Mouse (Mus musculus) heart, adult 8-10 months (tissue): ENCODE data around the gene Gdi1. TPM values are rescaled to one million over a fixed set of nuclear protein-coding genes. Genes with fewer than 3 reads are reported as not detected.
"Not testable (repeated sequence)": the region's sequence is repeated elsewhere in the genome, so short reads cannot be mapped to it uniquely, and the experiment has no call there.

Experiments
- DNase-seq: peaks from one replicate; pipeline ENCODE4 v3.0.0; 2022; ENCODE audit warnings: low spot score
- microRNA-seq: library from miRNA; unstranded; fragments of <30 nt; microRNA quantifications from one replicate; pipeline ENCODE4 v1.2.0, GENCODE M21; 2022
- total RNA-seq, 4 experiments: library from RNA; stranded (reverse); gene quantifications; 2 replicates each; pipeline ENCODE4 v1.2.4; 2022

Gene Gdi1
- total RNA-seq, 4 experiments from 2014 or later, result 55.5 to 80.4 (median 71.0) TPM

DNA sequence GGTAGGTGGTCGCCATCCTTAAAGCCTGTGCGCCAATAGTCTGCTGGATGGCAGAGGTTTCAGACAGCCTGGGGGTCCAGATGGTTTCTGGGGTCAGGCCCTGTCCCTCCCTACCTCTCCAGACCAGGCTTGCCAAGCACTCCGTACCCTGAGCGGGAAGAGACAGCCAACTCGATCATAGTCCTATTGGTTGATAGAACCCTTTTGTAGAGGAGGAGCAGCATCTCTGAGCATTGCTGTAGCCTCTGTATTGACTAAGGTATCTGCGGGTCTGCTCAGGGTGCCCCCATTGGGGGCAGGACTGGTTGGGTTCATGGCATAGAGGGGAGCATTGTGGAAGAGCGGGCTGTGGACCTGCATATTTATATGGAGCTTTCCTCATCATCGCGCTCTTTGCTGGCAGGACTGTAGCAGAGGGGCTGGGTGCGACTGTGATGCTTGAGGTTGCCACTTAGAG is 24.4 kb downstream of the Gdi1 start:
- DNase-seq, result no peak

DNA sequence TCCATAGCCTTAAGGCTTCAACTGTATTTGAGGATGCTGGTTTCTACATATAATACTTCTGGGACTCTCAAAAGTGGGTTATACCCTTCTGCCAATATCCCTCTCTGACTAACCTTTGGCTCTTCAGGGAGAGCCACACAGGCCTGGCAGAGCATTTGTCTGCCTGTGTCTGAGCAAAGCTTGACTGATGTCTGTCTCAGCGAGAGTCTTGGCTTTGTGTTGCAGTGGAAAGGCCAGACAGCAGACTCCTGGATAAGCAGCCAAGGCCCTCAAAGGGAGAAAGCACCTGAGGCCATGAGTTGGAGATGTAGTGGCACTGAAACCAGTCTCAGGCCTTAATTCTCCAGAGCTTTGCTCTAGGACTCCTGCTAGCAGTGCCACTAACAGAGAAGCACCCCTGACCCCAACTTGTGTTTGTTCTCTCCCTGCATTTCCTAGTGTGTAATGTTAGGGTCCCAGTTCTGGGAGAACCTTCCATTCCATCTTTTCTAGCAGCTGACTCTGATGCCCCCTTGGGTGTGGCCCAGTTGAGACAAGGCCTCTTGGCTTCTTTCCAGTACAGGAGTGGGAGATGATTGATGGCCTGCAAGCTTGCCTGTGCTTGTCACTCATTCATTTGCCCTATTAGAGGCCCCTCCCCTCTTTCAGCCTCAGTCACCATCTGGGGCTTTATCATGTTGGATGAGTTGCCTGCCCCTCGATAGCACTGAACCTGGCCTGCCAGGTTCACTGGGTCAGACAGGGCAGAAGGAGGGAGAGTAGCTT is 25.6 kb downstream of the Gdi1 start:
- DNase-seq, result no peak

DNA sequence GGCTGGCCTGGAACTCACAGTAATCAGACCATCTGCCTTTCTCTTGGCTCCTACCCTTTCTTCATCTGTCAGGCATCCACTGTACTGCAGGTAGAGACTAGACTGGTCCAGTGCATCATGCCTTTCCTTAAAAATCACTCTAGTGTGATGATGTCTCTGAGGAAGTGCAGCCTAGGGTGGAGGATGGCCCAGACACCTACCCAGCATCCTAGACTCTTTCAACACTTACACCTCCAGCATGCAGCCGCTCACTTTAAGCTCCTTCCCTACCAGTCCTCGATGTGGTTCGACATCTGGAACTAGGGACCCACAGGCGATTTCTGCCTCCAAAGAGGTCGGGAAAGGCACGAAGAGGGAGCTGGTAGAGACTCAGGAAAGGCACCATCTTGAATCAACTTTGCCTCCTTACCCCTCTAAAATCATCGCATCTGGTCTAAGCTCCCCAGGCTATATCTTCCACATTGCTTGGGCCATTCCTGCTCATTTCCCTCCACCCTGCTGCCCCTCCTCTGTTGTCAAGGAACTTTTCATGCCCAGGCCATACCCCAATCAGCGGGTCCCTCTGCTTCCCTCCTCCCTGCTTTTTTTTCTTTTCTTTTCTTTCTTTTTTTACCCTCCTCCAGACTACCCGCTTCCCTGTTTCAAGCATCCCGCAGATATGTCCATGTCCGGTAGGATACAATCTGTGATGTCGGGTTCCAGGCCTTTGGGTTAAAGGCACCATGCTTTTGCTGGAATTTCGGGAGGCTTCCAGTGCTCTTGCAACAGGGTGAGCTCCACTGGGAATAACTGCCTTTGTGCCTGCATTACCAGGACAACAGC is 48.1 kb downstream of the Gdi1 start:
- no peak for DNase-seq

DNA sequence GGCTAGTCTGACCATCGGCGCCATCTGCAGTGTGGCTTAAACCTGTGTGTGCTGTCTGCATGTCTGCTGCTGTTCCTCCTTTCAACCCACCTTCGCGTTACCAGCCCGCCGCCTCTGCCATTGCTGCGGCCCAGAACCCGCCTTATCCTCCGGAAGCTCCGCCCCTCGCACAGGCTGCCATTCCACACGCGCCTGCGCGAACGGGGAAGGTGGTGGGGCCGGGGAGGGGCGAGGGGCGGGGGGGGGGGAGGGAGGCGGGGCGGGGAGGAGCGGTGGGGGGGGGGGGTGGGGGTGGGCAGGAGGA is 48.6 kb downstream of the Gdi1 start, which contains the start of gene Lage3:
TSS of gene Lage3 (minus strand) at position 152 of the 304 bp plus-strand sequence.
- DNase-seq, result peak; percentile 77

DNA sequence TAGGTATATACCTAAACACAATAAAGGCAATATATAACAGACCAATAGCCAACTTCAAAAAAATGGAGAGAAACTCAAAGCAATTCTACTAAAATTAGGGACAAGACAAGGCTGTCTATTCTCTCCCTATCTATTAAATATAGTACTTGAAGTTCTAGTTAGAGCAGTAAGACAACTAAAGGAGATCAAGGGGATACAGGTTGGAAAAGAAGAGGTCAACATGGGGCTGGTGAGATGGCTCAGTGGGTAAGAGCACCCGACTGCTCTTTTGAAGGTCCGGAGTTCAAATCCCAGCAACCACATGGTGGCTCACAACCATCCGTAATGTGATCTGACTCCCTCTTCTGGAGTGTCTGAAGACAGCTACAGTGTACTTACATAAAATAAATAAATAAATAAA is 52.3 kb downstream of the Gdi1 start:
- DNase-seq, result not testable (repeated sequence)

DNA sequence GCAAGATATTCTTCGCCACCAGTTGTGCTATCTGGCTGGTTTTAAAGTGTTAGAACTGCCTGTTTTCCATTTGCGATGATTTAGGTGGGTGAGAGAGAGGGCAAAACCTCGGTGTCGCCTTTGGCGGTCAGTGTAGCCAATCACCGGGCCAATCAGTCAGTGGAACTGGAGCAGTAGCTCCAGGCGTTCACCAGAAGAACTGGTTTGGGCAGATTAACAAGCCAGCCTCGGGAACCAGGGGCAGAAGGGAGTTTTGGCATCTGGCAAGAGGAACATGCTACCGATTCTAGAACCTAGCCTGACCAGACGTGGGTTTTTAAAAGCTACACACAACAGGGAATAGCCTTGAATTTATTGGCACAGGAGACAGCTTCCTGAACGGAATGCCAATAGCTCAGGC is 54.4 kb downstream of the Gdi1 start:
- DNase-seq, result no peak

Small RNAs within 50 kb of the gene (microRNA-seq; reads per million reads assigned to microRNA genes)
- gene Mir7091, result not detected
- gene Mir7092, result not detected

Other genes starting within 250 kb of the Gdi1 start
- gene Opn1mw, start 177.5 kb upstream of the Gdi1 start, total RNA-seq, result not detected
- gene Mecp2, start 169.6 kb upstream of the Gdi1 start, total RNA-seq, result 10 to 100 TPM; 25.3 to 36.9 (median 31.0) TPM
- not detected for gene Tex28, start 137.2 kb upstream of the Gdi1 start, total RNA-seq
- gene Tktl1, start 127.7 kb upstream of the Gdi1 start, total RNA-seq, result not detected
- gene Flna, start 55.2 kb upstream of the Gdi1 start, total RNA-seq, result 10 to 100 TPM; 59.1 to 98.9 (median 79.2) TPM
- 10 to 100 TPM; 31.5 to 38.2 (median 33.4) TPM for gene Emd, start 50.3 kb upstream of the Gdi1 start, total RNA-seq
- gene Rpl10, start 34.2 kb upstream of the Gdi1 start, total RNA-seq, result 100 to 1,000 TPM; 121 to 325 (median 211) TPM
- gene Taz, start 23.1 kb upstream of the Gdi1 start, total RNA-seq, result 10 to 100 TPM; 47.1 to 63.2 (median 49.8) TPM
- gene Dnase1l1, start 22.7 kb upstream of the Gdi1 start, total RNA-seq, result 10 to 100 TPM; 17.7 to 20.0 (median 18.3) TPM
- gene Atp6ap1, start 7.9 kb upstream of the Gdi1 start, total RNA-seq, result 100 to 1,000 TPM; 130 to 144 (median 138) TPM
- gene Fam50a, start 8.0 kb downstream of the Gdi1 start, total RNA-seq, result 10 to 100 TPM; 22.7 to 28.1 (median 25.8) TPM
- gene Plxna3, start 24.1 kb downstream of the Gdi1 start, total RNA-seq, result 1 to 10 TPM in 1 of 4 experiments, under 1 TPM in 3; 0.19 to 1.4 (median 0.73) TPM
- 10 to 100 TPM; 24.0 to 33.2 (median 31.2) TPM for gene Lage3, start 48.6 kb downstream of the Gdi1 start, total RNA-seq
- gene Ubl4a, start 68.2 kb downstream of the Gdi1 start, total RNA-seq, result 10 to 100 TPM; 74.3 to 82.5 (median 80.1) TPM
- 1 to 10 TPM; 4.0 to 6.7 (median 5.8) TPM for gene Slc10a3, start 68.4 kb downstream of the Gdi1 start, total RNA-seq
- gene Fam3a, start 88.3 kb downstream of the Gdi1 start, total RNA-seq, result 10 to 100 TPM; 14.7 to 20.0 (median 18.1) TPM
- 10 to 100 TPM; 46.2 to 56.3 (median 49.5) TPM for gene Ikbkg, start 88.3 kb downstream of the Gdi1 start, total RNA-seq
- 1 to 10 TPM; 5.4 to 8.0 (median 5.8) TPM for gene G6pdx, start 124.2 kb downstream of the Gdi1 start, total RNA-seq
- gene Gm6880, start 176.4 kb downstream of the Gdi1 start, total RNA-seq, result not detected